Mouse (Mus musculus) heart, embryonic 14.5 days (tissue): ENCODE data around the gene Bcor. TPM values are rescaled to one million over a fixed set of nuclear protein-coding genes. Genes with fewer than 3 reads are reported as not detected.
A peak's percentile ranks its signal among the peaks of the same experiment; 100 is the strongest.

Experiments used
- ATAC-seq: fragments of 200-750 bp; cut with Nextera tagmentation; 2 replicates; pipeline ENCODE4 v1.8.0; 2017; ENCODE audit warnings: low read depth, moderate TSS enrichment; ENCODE audit not compliant: insufficient number of reproducible peaks, insufficient read depth, low FRiP score
- H3K27ac ChIP-seq, 2 experiments: fragments of 200-500 bp in 1 of 2; fragments of 300-500 bp in 1 of 2; sonication (generic) in 1 of 2; replicated peaks in 1 of 2; 2 replicates each; pipeline ENCODE4 v1.5.1; 2012 to 2014; ENCODE audit warnings: low read depth in 2 of 2, low read length in 2 of 2, control low read depth in 1 of 2, mild to moderate bottlenecking in 1 of 2, mixed read lengths in 1 of 2; ENCODE audit not compliant: control insufficient read depth in 1 of 2, insufficient read depth in 1 of 2
- H3K27me3 ChIP-seq: fragments of 300-500 bp; sonication (generic); 2 replicates; pipeline ENCODE4 v1.6.1; 2014; ENCODE audit warnings: mild to moderate bottlenecking, low read length, control low read depth; ENCODE audit not compliant: control insufficient read depth, insufficient read depth
- H3K36me3 ChIP-seq: fragments of 300-500 bp; sonication (generic); 2 replicates; pipeline ENCODE4 v1.6.1; 2014; ENCODE audit warnings: mild to moderate bottlenecking, control low read depth, low read length, mixed read lengths; ENCODE audit not compliant: control insufficient read depth, insufficient read depth
- H3K4me1 ChIP-seq, 2 experiments: fragments of 200-500 bp in 1 of 2; fragments of 300-500 bp in 1 of 2; sonication (generic) in 1 of 2; 2 replicates each; pipeline ENCODE4 v1.6.1; 2012 to 2014; ENCODE audit warnings: low read length in 2 of 2, control low read depth in 1 of 2, mixed read lengths in 1 of 2; ENCODE audit not compliant: control insufficient read depth in 2 of 2, insufficient read depth in 2 of 2
- H3K4me2 ChIP-seq: fragments of 300-500 bp; sonication (generic); 2 replicates; pipeline ENCODE4 v1.6.1; 2014; ENCODE audit warnings: mild to moderate bottlenecking, low read length
- H3K4me3 ChIP-seq, 2 experiments: fragments of 200-500 bp in 1 of 2; fragments of 300-500 bp in 1 of 2; sonication (generic) in 1 of 2; 2 replicates each; pipeline ENCODE4 v1.5.1; 2012 to 2014; ENCODE audit warnings: low read length in 2 of 2, mild to moderate bottlenecking in 2 of 2, control low read depth in 1 of 2, low read depth in 1 of 2, moderate library complexity in 1 of 2; ENCODE audit not compliant: control insufficient read depth in 1 of 2, insufficient read depth in 1 of 2
- H3K9ac ChIP-seq: fragments of 300-500 bp; sonication (generic); 2 replicates; pipeline ENCODE4 v1.6.1; 2014; ENCODE audit warnings: mild to moderate bottlenecking, low read length
- H3K9me3 ChIP-seq: fragments of 300-500 bp; sonication (generic); 2 replicates; pipeline ENCODE4 v1.6.1; 2016; ENCODE audit warnings: low read length, control low read depth; ENCODE audit not compliant: control insufficient read depth
- WGBS: fragments of 180-500 bp; shearing (Covaris S2); extraction: QIAGEN DNeasy Blood & Tissue Kit; methylation state at CpG from one replicate; pipeline ENCODE4 v1.1.7; 2014; 5-methylcytosine and 5-hydroxymethylcytosine counted together
- polyA plus RNA-seq: library from polyadenylated mRNA; unstranded; fragments of >200 nt; fragmentation: Nextera tagmentation; extraction: Ambion mirVana; gene quantifications from 2 replicates; pipeline ENCODE4 v1.2.1, GENCODE M21; 2014

Bcor gene
- polyA plus RNA-seq, 1 experiment from 2014 or later = 17.0 TPM

- no peaks in the 10 kb centered on the region for H3K9me3 ChIP-seq
- H3K4me3 ChIP-seq = no peak overlapping the region
- H3K4me2 ChIP-seq = no peak overlapping the region
- no peak overlapping the region for H3K9ac ChIP-seq
- H3K27ac ChIP-seq = no peak overlapping the region
- H3K4me1 ChIP-seq = peaks cover 14 to 30% of the 10 kb centered on the region in 2 experiments
- no peak for ATAC-seq
- no peaks in the 10 kb centered on the region for H3K36me3 ChIP-seq
- 36% methylated on average over 16 of the region's 16 CpGs for WGBS
- peaks cover 33% of the 10 kb centered on the region for H3K27me3 ChIP-seq
These were observed 158.8 kb downstream of the Bcor start for GRCm38 (mm10) chrX:12001336-12001735.

DNA sequence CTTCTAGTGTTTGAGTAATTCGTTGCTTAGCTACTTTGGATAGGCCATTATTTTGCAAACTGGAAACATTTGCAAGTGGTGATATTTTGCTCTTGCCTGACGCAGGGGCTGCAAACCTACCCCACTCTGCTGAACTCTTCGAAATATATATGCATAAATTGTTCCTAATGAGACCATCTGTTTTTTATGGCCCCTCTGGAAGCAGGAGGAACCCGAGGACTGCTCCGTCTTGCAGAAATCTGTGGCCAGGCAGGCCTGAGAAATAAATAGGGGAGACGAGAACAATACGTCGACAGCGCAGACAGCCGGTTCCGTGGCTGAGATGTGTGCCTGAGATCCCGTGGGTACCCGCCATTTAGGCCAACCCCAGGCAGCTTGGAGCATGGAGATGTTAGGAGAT lies 159.5 kb downstream of the Bcor start:
- no peak overlapping the region for H3K9ac ChIP-seq
- WGBS = 47% methylated on average over 13 of the region's 13 CpGs
- H3K4me3 ChIP-seq = no peak overlapping the region
- H3K4me1 ChIP-seq = peaks cover 14 to 26% of the 10 kb centered on the region in 2 experiments
- H3K9me3 ChIP-seq = no peaks in the 10 kb centered on the region
- H3K27ac ChIP-seq = no peak overlapping the region
- ATAC-seq = no peak
- no peak overlapping the region for H3K4me2 ChIP-seq
- H3K36me3 ChIP-seq = no peaks in the 10 kb centered on the region
- peaks cover 33% of the 10 kb centered on the region for H3K27me3 ChIP-seq

- H3K9me3 ChIP-seq = no peaks in the 10 kb centered on the region
- 26% methylated on average over 19 of the region's 19 CpGs for WGBS
- H3K9ac ChIP-seq = no peak overlapping the region
- H3K27ac ChIP-seq = no peak overlapping the region
- peaks cover 33% of the 10 kb centered on the region for H3K27me3 ChIP-seq
- H3K36me3 ChIP-seq = no peaks in the 10 kb centered on the region
- H3K4me2 ChIP-seq = peak overlapping the region; percentile 76; the same call in 1 of the 2 replicates
- H3K4me1 ChIP-seq = peaks cover 8 to 19% of the 10 kb centered on the region in 2 experiments
- H3K4me3 ChIP-seq = no peak overlapping the region
- ATAC-seq = no peak
These were observed 160.2 kb downstream of the Bcor start for GRCm38 (mm10) chrX:11999951-12000350.

- no peaks in the 10 kb centered on the region for H3K9me3 ChIP-seq
- ATAC-seq = peak; percentile 58
- peak overlapping the region; percentile 63 for H3K9ac ChIP-seq
- no peak overlapping the region for H3K27ac ChIP-seq
- H3K4me2 ChIP-seq = peak overlapping the region; percentile 76
- peaks cover under 1 to 9% of the 10 kb centered on the region in 2 experiments for H3K4me1 ChIP-seq
- no peaks in the 10 kb centered on the region for H3K36me3 ChIP-seq
- H3K27me3 ChIP-seq = peaks cover 36% of the 10 kb centered on the region
- WGBS = 4% methylated on average over 28 of the region's 41 CpGs
- H3K4me3 ChIP-seq = peak overlapping the region; percentile 25 to 37
These were observed 161.2 kb downstream of the Bcor start for GRCm38 (mm10) chrX:11998934-11999336.

DNA sequence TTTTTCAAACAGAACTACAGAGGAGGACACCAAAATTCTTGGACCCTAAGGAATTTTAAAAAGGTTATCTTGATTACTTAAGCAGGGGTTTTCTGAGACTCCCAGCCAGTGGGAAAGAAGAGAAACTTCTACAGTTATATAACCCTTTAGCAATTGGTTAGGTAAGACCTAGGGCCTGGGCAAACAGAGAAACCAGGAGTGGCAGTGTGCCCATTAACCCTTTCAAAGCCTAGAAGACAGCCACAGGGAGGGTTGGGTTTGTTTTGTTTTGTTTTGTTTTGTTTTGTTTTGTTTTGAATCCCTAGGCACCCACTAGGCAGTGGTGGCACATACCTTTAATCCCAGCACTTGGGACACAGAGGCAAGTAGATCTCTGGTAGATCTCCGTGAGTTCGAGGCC lies 163.3 kb downstream of the Bcor start:
- Histone ChIP-seq H3K36me3 (no peaks in the 10 kb centered on the region), H3K27ac (no peak overlapping the region), H3K4me2 (no peak overlapping the region), H3K27me3 (peaks cover 37% of the 10 kb centered on the region), H3K9me3 (no peaks in the 10 kb centered on the region), H3K9ac (no peak overlapping the region), H3K4me3 (no peak overlapping the region), H3K4me1 (peaks cover 0 to 4% of the 10 kb centered on the region in 2 experiments; a peak in 3 of 4 replicates)
- 72% methylated on average over 2 of the region's 2 CpGs for WGBS
- ATAC-seq = no peak

GRCm38 (mm10) chrX:11996489-11996888 lies 163.7 kb downstream of the Bcor start:
- H3K9me3 ChIP-seq = no peaks in the 10 kb centered on the region
- no peaks in the 10 kb centered on the region for H3K36me3 ChIP-seq
- ATAC-seq = no peak
- H3K4me1 ChIP-seq = peaks cover 0 to 4% of the 10 kb centered on the region in 2 experiments; a peak in 3 of 4 replicates
- H3K27ac ChIP-seq = no peak overlapping the region
- H3K27me3 ChIP-seq = peaks cover 33% of the 10 kb centered on the region
- no peak overlapping the region for H3K4me2 ChIP-seq
- WGBS = 43% methylated on average over 8 of the region's 8 CpGs
- no peak overlapping the region for H3K9ac ChIP-seq
- H3K4me3 ChIP-seq = no peak overlapping the region

GRCm38 (mm10) chrX:11993641-11994419 lies 166.3 kb downstream of the Bcor start:
- Histone ChIP-seq H3K27me3 (peaks cover 10% of the 10 kb centered on the region), H3K9ac (no peak overlapping the region), H3K27ac (no peak overlapping the region), H3K4me2 (no peak overlapping the region), H3K9me3 (no peaks in the 10 kb centered on the region), H3K4me1 (peaks cover 0 to 2% of the 10 kb centered on the region in 2 experiments; a peak in 3 of 4 replicates), H3K4me3 (no peak overlapping the region), H3K36me3 (no peaks in the 10 kb centered on the region)
- ATAC-seq = no peak
- 54% methylated on average over 5 of the region's 5 CpGs for WGBS
